Mouse (Mus musculus) ES-E14 (cell line): ENCODE data around the gene Mprip. TPM values are rescaled to one million over a fixed set of nuclear protein-coding genes. Genes with fewer than 3 reads are reported as not detected.

Experiments used
- DNase-seq: peaks from one replicate; pipeline ENCODE4 v3.0.0-alpha.2; 2013; ENCODE audit warnings: low read depth, low spot score
- H3K27ac ChIP-seq: 2 replicates; pipeline ENCODE4 v1.5.1; 2012; ENCODE audit warnings: low read depth, mild to moderate bottlenecking, low read length, moderate library complexity, mixed read lengths; ENCODE audit not compliant: poor library complexity, insufficient read depth, severe bottlenecking
- H3K36me3 ChIP-seq: 2 replicates; pipeline ENCODE4 v1.6.1; 2012; ENCODE audit warnings: mild to moderate bottlenecking, low read length, moderate library complexity, mixed read lengths; ENCODE audit not compliant: control insufficient read depth, poor library complexity, insufficient read depth, severe bottlenecking
- H3K4me1 ChIP-seq, 2 experiments: fragments of 150-350 bp in 1 of 2; sonication (generic) in 1 of 2; 2 replicates each; pipeline ENCODE4 v1.6.1; 2012; ENCODE audit warnings: low read length in 2 of 2, mild to moderate bottlenecking in 1 of 2, mixed read lengths in 1 of 2; ENCODE audit not compliant: control insufficient read depth in 2 of 2, insufficient read depth in 2 of 2, poor library complexity in 1 of 2
- H3K4me3 ChIP-seq, 2 experiments: fragments of 150-350 bp in 1 of 2; sonication (generic) in 1 of 2; 2 replicates each; pipeline ENCODE4 v1.5.1; 2012; ENCODE audit warnings: low read length in 2 of 2, low read depth in 1 of 2, mild to moderate bottlenecking in 1 of 2, mixed read lengths in 1 of 2; ENCODE audit not compliant: insufficient read depth in 1 of 2, poor library complexity in 1 of 2, severe bottlenecking in 1 of 2
- H3K9ac ChIP-seq: 2 replicates; pipeline ENCODE4 v1.6.1; 2012; ENCODE audit warnings: low read depth, mild to moderate bottlenecking, low read length, mixed read lengths; ENCODE audit not compliant: poor library complexity, insufficient read depth, severe bottlenecking
- H3K9me3 ChIP-seq: fragments of 150-350 bp; sonication (generic); 2 replicates; pipeline ENCODE4 v1.6.1; 2012; ENCODE audit warnings: low read depth, mild to moderate bottlenecking, low read length; ENCODE audit not compliant: control insufficient read depth, insufficient read depth
- CHD2 ChIP-seq: IDR thresholded peaks from 2 replicates; pipeline ENCODE4 v1.6.1; 2014; ENCODE audit warnings: mild to moderate bottlenecking, low read depth, low read length, inconsistent platforms
- HCFC1 ChIP-seq: IDR thresholded peaks from 2 replicates; pipeline ENCODE4 v1.6.1; 2012; ENCODE audit warnings: low read length, inconsistent platforms, borderline replicate concordance; ENCODE audit not compliant: insufficient read depth
- MAFK ChIP-seq: IDR thresholded peaks from 2 replicates; pipeline ENCODE4 v1.6.1; 2014; ENCODE audit warnings: mild to moderate bottlenecking, low read depth, low read length, inconsistent platforms; ENCODE audit not compliant: insufficient read depth
- ZC3H11A ChIP-seq: IDR thresholded peaks from 2 replicates; pipeline ENCODE4 v1.6.1; 2012; ENCODE audit warnings: low read depth, mild to moderate bottlenecking, inconsistent platforms, low read length, borderline replicate concordance
- ZNF384 ChIP-seq: IDR thresholded peaks from 2 replicates; pipeline ENCODE4 v1.6.1; 2012; ENCODE audit warnings: low read depth, low read length, inconsistent platforms
- in situ Hi-C, 2 experiments: fragments of 600-800 bp; cut with MboI; formaldehyde crosslinking; loops; one replicate each; pipeline ENCODE4 v1.15.1; 2025; ENCODE audit warnings: low sequenced_read_pairs in 2 of 2, inconsistent platforms in 1 of 2; ENCODE audit not compliant: unreplicated experiment in 2 of 2
- total RNA-seq: library from RNA; depleted of rRNA; stranded (reverse); fragments of 300-350 nt; gene quantifications from 2 replicates; pipeline ENCODE4 v1.2.3, GENCODE M21; 2012

Gene Mprip
- total RNA-seq, 1 experiment, result 138 TPM

DNA sequence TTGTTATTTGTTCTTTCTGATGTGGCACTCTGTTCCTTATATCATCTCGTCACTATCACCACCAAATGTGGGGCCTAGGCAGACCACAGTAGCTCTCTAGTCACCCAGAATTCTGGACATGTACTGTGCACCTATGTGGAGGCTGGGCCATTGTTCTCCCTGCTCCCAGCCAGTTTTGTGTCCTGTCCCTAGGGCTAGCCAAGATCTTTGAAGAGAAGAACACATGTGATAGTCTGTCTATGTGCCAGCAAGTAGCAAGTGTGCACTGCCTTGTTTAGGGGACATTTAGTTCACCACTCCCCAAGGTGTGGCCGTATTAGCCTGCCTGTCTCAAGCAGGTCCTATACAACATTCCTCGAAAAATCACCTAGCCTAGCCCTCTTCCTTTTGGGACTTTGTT lies 87.9 kb downstream of the Mprip start:
- Histone ChIP-seq H3K4me3 (no peak overlapping the region), H3K27ac (no peak overlapping the region), H3K36me3 (peaks cover 16% of the 10 kb centered on the region), H3K9ac (no peak overlapping the region), H3K4me1 (no peaks in the 10 kb centered on the region), H3K9me3 (no peaks in the 10 kb centered on the region)
- DNase-seq, result no peak
- TF ChIP-seq MAFK, result no peak
- no peak for TF ChIP-seq HCFC1
- TF ChIP-seq ZNF384, result no peak
- TF ChIP-seq ZC3H11A, result no peak
- in situ Hi-C loops, result no loop called here

DNA sequence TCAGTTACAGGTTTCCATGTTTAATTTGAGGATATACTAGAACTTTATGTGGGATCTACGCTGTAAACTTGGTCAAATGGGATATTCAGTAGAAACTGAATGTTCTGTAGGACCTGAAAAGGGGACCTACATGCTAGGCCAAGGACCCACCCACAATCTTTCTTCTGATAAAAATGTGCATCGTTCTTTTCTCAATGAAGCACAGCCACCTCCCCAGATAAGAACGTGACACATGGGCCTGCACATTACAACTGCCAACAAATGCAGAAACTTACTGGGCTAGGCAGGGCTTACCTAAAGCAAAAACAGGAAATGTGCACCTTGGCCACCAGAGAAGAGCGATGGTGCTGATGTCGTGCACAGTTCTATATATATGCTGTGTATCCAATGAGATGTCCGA lies 93.4 kb downstream of the Mprip start:
- no peaks in the 10 kb centered on the region for H3K9me3 ChIP-seq
- H3K4me3 ChIP-seq, result no peak overlapping the region
- DNase-seq, result no peak
- no peak overlapping the region for H3K27ac ChIP-seq
- TF ChIP-seq HCFC1 (no peak), MAFK (no peak), CHD2 (no peak), ZNF384 (no peak), ZC3H11A (no peak)
- no peaks in the 10 kb centered on the region for H3K4me1 ChIP-seq
- peaks cover 29% of the 10 kb centered on the region for H3K36me3 ChIP-seq
- in situ Hi-C loops, result no loop called here
- no peak overlapping the region for H3K9ac ChIP-seq

DNA sequence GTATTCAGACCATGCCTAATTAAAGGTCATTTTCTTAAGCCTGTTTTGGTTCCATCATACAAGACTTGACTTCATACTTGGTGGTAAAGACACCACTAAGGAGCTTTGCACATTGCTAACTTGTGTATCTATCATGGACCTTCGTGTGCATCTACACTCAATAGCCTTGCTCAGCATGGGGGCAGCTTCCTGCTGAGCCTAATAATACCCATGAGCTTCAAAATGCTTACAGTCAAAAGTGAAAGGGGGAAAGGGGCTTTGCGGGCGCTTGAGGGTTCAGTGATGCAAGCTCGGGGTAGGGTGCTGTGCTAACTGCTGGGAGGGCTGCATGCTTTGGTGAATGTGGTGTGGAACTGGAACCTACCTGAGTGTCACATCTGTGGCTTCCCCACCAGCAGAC lies 95.2 kb downstream of the Mprip start:
- H3K9me3 ChIP-seq, result no peaks in the 10 kb centered on the region
- H3K9ac ChIP-seq, result no peak overlapping the region
- no peak overlapping the region for H3K27ac ChIP-seq
- no peak for DNase-seq
- peaks cover 30% of the 10 kb centered on the region; the same call in 1 of the 2 replicates for H3K36me3 ChIP-seq
- no peak for TF ChIP-seq CHD2
- TF ChIP-seq ZC3H11A, result no peak
- TF ChIP-seq HCFC1, result no peak
- no peak for TF ChIP-seq ZNF384
- no peak for TF ChIP-seq MAFK
- no peaks in the 10 kb centered on the region for H3K4me1 ChIP-seq
- in situ Hi-C loops, result no loop called here
- H3K4me3 ChIP-seq, result no peak overlapping the region

DNA sequence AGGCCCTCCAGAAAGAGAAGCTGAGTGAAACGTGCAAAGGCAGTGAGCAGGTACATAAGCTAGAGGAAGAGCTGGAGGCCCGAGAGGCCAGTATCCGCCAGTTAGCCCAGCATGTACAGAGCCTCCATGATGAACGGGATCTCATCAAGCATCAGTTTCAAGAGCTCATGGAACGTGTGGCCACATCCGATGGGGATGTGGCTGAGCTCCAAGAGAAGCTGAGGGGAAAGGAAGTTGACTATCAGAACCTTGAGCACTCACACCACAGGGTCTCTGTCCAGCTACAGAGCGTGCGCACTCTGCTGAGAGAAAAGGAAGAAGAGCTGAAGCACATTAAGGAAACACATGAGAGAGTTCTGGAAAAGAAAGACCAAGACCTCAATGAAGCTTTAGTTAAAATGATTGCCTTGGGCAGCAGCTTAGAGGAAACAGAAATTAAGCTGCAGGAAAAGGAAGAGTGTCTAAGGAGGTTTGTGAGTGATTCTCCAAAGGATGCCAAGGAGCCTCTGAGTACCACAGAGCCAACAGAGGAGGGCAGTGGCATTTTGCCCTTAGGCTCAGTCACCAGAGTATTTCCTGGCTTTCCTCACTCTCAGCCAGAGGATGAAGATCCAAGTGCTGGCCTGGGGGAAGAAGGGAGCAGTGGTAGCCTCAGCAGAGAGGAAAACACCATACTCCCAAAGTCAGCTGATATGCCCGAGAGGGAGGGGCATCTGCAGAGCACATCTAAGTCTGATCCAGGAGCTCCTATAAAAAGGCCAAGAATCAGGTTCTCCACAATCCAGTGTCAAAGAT lies 97.3 kb downstream of the Mprip start:
- Histone ChIP-seq H3K36me3 (peaks cover 24% of the 10 kb centered on the region; the same call in 1 of the 2 replicates), H3K4me3 (no peak overlapping the region), H3K9me3 (no peaks in the 10 kb centered on the region), H3K9ac (no peak overlapping the region), H3K27ac (no peak overlapping the region), H3K4me1 (no peaks in the 10 kb centered on the region)
- in situ Hi-C loops, result no loop called here
- no peak for DNase-seq
- TF ChIP-seq HCFC1 (no peak), ZC3H11A (no peak), ZNF384 (no peak), MAFK (no peak), CHD2 (no peak)

DNA sequence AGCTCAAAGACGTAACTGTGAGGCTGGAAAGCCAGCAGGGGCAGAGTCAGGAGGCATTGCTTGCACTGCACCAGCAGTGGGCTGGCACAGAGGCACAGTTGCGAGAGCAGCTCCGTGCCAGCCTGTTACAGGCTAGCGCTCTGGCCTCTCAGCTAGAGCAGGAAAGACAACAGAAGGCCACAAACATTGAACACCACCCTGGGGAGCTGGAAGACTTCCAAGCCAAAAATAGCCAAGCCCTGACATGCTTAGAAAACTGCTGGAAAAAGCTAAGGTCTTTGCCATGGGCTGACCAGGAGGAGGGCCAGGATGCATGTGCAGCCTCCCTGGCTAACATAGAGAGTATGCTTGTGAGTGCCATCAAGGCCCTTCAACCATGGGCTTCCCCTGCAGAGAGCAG lies 98.1 kb downstream of the Mprip start:
- Histone ChIP-seq H3K4me3 (no peak overlapping the region), H3K9me3 (no peaks in the 10 kb centered on the region), H3K36me3 (peaks cover 24% of the 10 kb centered on the region; the same call in 1 of the 2 replicates), H3K4me1 (no peaks in the 10 kb centered on the region), H3K27ac (no peak overlapping the region), H3K9ac (no peak overlapping the region)
- no peak for DNase-seq
- in situ Hi-C loops, result no loop called here
- no peak for TF ChIP-seq ZC3H11A
- no peak for TF ChIP-seq CHD2
- TF ChIP-seq ZNF384, result no peak
- no peak for TF ChIP-seq HCFC1
